Mouse (Mus musculus) kidney, adult 2 months (tissue): ENCODE measurements around the gene Scfd2.

ENCODE experiments used
- CTCF ChIP-seq: fragments of 200-500 bp; conservative IDR thresholded peaks from 2 replicates; pipeline ENCODE4 v1.5.1; 2011; ENCODE audit warnings: low read depth, mild to moderate bottlenecking, control low read depth, low read length, moderate library complexity, mixed read lengths; ENCODE audit not compliant: insufficient read depth, insufficient read length
- POLR2A ChIP-seq: fragments of 200-500 bp; IDR thresholded peaks from one replicate; pipeline ENCODE4 v1.6.1; 2011; ENCODE audit warnings: low read depth, low read length, control low read depth

DNA sequence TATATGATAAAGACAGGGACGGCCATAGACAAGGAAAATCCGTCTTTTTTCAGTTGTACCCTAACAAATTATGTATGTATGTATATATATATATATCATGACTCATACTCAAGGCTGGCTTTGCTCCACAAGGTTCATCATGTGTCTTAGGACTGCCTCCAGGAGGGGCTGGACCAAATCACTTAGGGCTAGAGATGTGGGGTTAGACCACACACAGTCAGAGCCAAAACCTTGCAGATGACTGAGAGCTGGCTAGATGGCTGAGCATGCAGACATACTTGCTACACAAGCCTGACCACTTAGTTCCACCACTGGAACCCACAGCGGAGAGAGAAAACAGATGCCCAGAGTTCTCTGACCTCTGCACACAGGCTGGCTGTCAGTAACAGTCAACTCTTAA is 363.5 kb downstream of the Scfd2 start:
- TF ChIP-seq CTCF (no peak), POLR2A (no peak)
